Mouse (Mus musculus) olfactory bulb, adult 2 months (tissue): ENCODE results near the gene Add2.

Experiments
- CTCF ChIP-seq: fragments of 200-500 bp; IDR thresholded peaks from 2 replicates; pipeline ENCODE4 v1.5.1; 2012; ENCODE audit warnings: low read depth, mild to moderate bottlenecking, low read length, moderate library complexity; ENCODE audit not compliant: insufficient read depth
- POLR2A ChIP-seq: fragments of 200-500 bp; IDR thresholded peaks from 2 replicates; pipeline ENCODE4 v1.6.1; 2012; ENCODE audit warnings: mild to moderate bottlenecking, low read depth, low read length, moderate library complexity; ENCODE audit not compliant: insufficient read depth

GRCm38 (mm10) chr6:86154481-86154880 is 126.0 kb downstream of the Add2 start:
- TF ChIP-seq CTCF (no peak), POLR2A (no peak)
